Mouse (Mus musculus): ENCODE measurements around the gene Lpcat2. TPM values are rescaled to one million over a fixed set of nuclear protein-coding genes. Genes with fewer than 3 reads are reported as not detected.

Lpcat2 gene
- 21.4 and 23.6 TPM in 2 replicates for polyA plus RNA-seq (2021; fragmentation: Nextera tagmentation)
- long read RNA-seq, experiment 1, transcript Lpcat2-201 (14 exons, 2,811 nt): major isoform, 53 of 63 reads
- long read RNA-seq, experiment 1, partial matches to known transcripts: 4 of 63 reads
- long read RNA-seq, experiment 1, other reads (novel, unspliced or antisense): 6 of 63 reads
- long read RNA-seq, experiment 2, transcript Lpcat2-201 (14 exons, 2,811 nt): major isoform, 105 of 120 reads
- long read RNA-seq, experiment 2, partial matches to known transcripts: 2 of 120 reads
- long read RNA-seq, experiment 2, other reads (novel, unspliced or antisense): 11 of 120 reads

DNA sequence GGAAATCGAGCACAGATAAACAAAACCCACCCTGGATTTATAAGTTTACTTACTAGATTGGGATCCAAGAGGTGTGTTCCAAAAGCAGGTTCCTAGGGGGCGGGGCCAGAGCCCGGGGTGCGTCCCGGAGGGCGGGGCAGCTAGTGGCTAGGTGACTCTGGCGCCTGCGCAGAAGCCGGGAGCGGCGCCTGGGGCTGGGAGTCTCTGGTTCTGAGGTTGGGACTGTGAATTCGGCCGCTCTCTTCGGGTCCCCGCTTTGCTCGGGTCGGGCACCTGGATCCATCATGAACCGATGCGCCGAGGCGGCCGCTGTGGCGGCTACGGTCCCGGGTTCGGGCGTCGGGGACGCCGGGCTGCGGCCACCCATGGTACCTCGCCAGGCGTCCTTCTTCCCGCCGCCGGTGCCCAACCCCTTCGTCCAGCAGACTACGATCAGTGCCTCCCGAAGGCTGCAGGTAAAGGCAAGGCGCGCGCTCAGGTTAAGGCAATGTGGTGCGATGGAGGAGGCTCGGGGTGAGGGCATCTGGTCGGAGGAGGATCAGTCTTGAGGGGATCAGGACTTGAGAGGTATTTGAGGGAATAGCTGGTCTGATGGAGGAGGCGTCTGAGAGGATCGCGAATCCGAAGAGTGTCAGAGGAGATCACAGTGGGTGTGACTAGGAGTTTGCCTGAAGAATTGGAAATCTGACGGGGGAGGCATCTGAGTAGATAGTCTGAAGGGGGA lies at the start of gene Lpcat2:
Gene Lpcat2, plus strand, starts transcription at position 169 of the 724 bp plus-strand sequence.

DNA sequence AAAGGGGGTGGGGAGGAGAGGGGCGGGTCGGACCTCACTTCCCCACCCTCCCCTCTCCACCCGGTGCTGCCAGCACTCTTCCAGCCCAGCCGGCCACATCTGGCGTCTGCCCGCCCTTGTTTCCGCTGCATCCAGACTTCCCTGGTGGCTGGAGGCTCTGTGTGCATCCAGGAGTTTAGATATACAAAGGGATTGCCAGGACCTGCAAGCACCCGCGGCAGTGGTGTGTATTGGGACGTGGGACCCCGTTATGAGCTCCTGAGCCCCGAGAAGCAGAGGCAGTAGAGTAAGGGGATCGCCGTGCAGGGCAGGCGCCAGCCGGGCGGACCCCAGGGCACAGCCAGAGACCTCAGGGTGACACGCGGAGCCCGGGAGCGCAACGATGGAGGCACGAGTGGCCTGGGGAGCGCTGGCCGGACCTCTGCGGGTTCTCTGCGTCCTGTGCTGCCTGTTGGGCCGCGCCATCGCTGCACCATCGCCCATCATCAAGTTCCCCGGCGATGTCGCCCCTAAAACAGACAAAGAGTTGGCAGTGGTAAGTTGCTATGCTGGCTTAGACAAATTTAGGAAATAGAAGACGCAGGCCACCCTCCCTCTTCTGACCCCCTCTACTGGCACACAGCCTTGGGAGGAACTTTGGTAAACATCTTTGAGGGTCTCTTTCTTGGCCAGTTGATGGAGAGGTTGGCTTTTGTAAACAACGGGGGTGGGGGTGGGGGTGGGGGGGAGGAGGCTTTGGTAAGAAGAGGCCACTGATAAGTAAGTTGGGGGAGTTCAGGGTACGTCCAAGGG lies 27.7 kb upstream of the Lpcat2 start, which contains the start of gene Mmp2:
Gene Mmp2, plus strand, starts transcription at position 49 of the 792 bp plus-strand sequence.

DNA sequence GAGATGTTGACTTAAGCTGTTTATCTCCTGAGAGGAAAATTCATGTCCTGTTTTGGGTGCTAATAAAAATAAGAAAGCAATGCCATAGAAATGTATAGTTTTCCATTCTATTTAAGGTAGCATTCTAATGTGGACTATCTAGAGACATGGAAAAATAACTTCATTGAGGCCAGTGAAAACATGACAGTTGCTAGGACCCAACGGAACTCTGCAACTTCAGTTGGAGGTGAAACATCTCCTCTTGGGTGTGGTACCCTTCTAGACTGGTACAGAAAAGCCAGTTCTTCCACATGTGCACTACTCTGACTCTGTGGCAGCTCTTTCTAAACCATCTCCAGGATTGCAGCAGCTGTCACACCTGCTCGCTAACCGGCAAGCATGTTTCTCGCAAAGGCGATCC lies 46.0 kb downstream of the Lpcat2 start, which contains the start of gene Capns2:
Gene Capns2, plus strand, starts transcription at position 301 of the 400 bp plus-strand sequence.

DNA sequence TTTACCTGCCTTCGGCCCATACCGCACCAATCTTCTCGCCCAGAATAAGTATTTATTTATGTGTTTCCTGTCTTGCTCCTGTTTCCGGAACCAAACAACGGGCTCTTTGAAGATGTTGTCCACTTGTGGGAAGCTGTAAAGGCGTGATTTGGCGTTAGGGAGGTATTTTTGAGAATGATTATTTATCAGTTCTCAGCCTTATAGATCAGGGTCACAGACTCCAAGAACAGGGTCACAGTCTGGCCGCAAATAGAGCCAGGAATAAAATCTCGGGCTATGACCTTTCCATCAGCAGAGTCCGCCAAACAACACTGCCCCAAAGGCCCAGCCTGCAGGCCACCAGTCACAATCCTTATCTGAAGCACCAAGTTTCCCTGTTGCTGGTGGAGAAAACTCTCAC lies 104.6 kb downstream of the Lpcat2 start, which contains the start of gene Slc6a2:
Gene Slc6a2, plus strand, starts transcription at position 301 of the 400 bp plus-strand sequence.

Small RNA genes within 50 kb of the gene (microRNA-seq; reads per million reads assigned to microRNA genes)
- gene Gm22151: not detected

Other genes starting within 250 kb of the Lpcat2 start
- 0.11 and 0.19 TPM in 2 replicates for gene Irx6, start 181.1 kb upstream of the Lpcat2 start, polyA plus RNA-seq (2021; fragmentation: Nextera tagmentation)
- gene Mmp2, start 28.0 kb upstream of the Lpcat2 start, polyA plus RNA-seq (2021; fragmentation: Nextera tagmentation): 2.3 and 3.9 TPM in 2 replicates
- not detected in 2 replicates for gene Capns2, start 46.1 kb downstream of the Lpcat2 start, polyA plus RNA-seq (2021; fragmentation: Nextera tagmentation)
- gene Slc6a2, start 104.7 kb downstream of the Lpcat2 start, polyA plus RNA-seq (2021; fragmentation: Nextera tagmentation): not detected in 2 replicates
- 0.19 TPM in 1 of 2 replicates, not detected in the other for gene Ces1a, start 192.9 kb downstream of the Lpcat2 start, polyA plus RNA-seq (2021; fragmentation: Nextera tagmentation)
- not detected in 2 replicates for gene Ces1b, start 224.7 kb downstream of the Lpcat2 start, polyA plus RNA-seq (2021; fragmentation: Nextera tagmentation)